Mouse (Mus musculus) neural tube, embryonic 14.5 days (tissue): Measurements from ENCODE around the gene G0s2. TPM values are rescaled to one million over a fixed set of nuclear protein-coding genes. Genes with fewer than 3 reads are reported as not detected.
"Not testable (repeated sequence)": the region's sequence is repeated elsewhere in the genome, so short reads cannot be mapped to it uniquely, and the experiment has no call there.

Experiments
- ATAC-seq: fragments of 200-750 bp; cut with Nextera tagmentation; 2 replicates; pipeline ENCODE4 v1.8.0; 2017; ENCODE audit warnings: low read depth, mild to moderate bottlenecking, moderate TSS enrichment, moderate library complexity
- H3K27ac ChIP-seq: fragments of 300-500 bp; sonication (generic); 2 replicates; pipeline ENCODE4 v1.5.1; 2014; ENCODE audit warnings: low read depth, mild to moderate bottlenecking, control low read depth, low read length, moderate library complexity, mixed read lengths
- H3K27me3 ChIP-seq: fragments of 300-500 bp; sonication (generic); 2 replicates; pipeline ENCODE4 v1.6.1; 2014; ENCODE audit warnings: low read length; ENCODE audit not compliant: control insufficient read depth, insufficient read depth
- H3K36me3 ChIP-seq: fragments of 300-500 bp; sonication (generic); 2 replicates; pipeline ENCODE4 v1.6.1; 2014; ENCODE audit warnings: low read length, mixed read lengths; ENCODE audit not compliant: control insufficient read depth, insufficient read depth
- H3K4me1 ChIP-seq: fragments of 300-500 bp; sonication (generic); 2 replicates; pipeline ENCODE4 v1.6.1; 2014; ENCODE audit warnings: low read length; ENCODE audit not compliant: control insufficient read depth, insufficient read depth
- H3K4me2 ChIP-seq: fragments of 300-500 bp; sonication (generic); 2 replicates; pipeline ENCODE4 v1.6.1; 2014; ENCODE audit warnings: mild to moderate bottlenecking, low read depth, low read length, control low read depth
- H3K4me3 ChIP-seq: fragments of 300-500 bp; sonication (generic); 2 replicates; pipeline ENCODE4 v1.5.1; 2014; ENCODE audit warnings: low read depth, low read length, control low read depth, mixed read lengths
- H3K9ac ChIP-seq: fragments of 300-500 bp; sonication (generic); replicated peaks from 2 replicates; pipeline ENCODE4 v1.6.1; 2014; ENCODE audit warnings: low read depth, mild to moderate bottlenecking, control low read depth, low read length, mixed read lengths
- H3K9me3 ChIP-seq: fragments of 300-500 bp; sonication (generic); 2 replicates; pipeline ENCODE4 v1.6.1; 2016; ENCODE audit warnings: low read length; ENCODE audit not compliant: control insufficient read depth
- WGBS: fragments of 180-500 bp; shearing (Covaris S2); extraction: QIAGEN DNeasy Blood & Tissue Kit; methylation state at CpG from one replicate; pipeline ENCODE4 v1.1.7; 2014; 5-methylcytosine and 5-hydroxymethylcytosine counted together
- polyA plus RNA-seq: library from polyadenylated mRNA; unstranded; fragments of >200 nt; fragmentation: Nextera tagmentation; extraction: Ambion mirVana; gene quantifications from 2 replicates; pipeline ENCODE4 v1.2.1, GENCODE M21; 2014

Gene G0s2
- polyA plus RNA-seq, 1 experiment from 2014 or later, result 6.9 TPM

- Histone ChIP-seq H3K9ac (no peak overlapping the region), H3K27ac (no peak overlapping the region), H3K4me2 (no peak overlapping the region), H3K36me3 (no peaks in the 10 kb centered on the region), H3K4me3 (no peak overlapping the region), H3K9me3 (no peaks in the 10 kb centered on the region), H3K27me3 (no peaks in the 10 kb centered on the region), H3K4me1 (no peaks in the 10 kb centered on the region)
- 71% methylated on average over 7 of the region's 7 CpGs for WGBS
- no peak for ATAC-seq
Observed at GRCm38 (mm10) chr1:193261897-193262548, 11.0 kb downstream of the G0s2 start.

- Histone ChIP-seq H3K9ac (no peak overlapping the region), H3K4me3 (no peak overlapping the region), H3K4me2 (no peak overlapping the region), H3K4me1 (no peaks in the 10 kb centered on the region), H3K27ac (no peak overlapping the region), H3K27me3 (no peaks in the 10 kb centered on the region), H3K9me3 (no peaks in the 10 kb centered on the region), H3K36me3 (no peaks in the 10 kb centered on the region)
- 91% methylated on average over 9 of the region's 9 CpGs for WGBS
- no peak for ATAC-seq
Observed at GRCm38 (mm10) chr1:193259559-193259958, 13.5 kb downstream of the G0s2 start.

- Histone ChIP-seq H3K4me1 (peaks cover 4% of the 10 kb centered on the region; the same call in 1 of the 2 replicates), H3K27ac (no peak overlapping the region), H3K9ac (no peak overlapping the region), H3K27me3 (no peaks in the 10 kb centered on the region), H3K4me3 (no peak overlapping the region), H3K36me3 (no peaks in the 10 kb centered on the region), H3K9me3 (no peaks in the 10 kb centered on the region), H3K4me2 (no peak overlapping the region)
- 73% methylated on average over 5 of the region's 5 CpGs for WGBS
- ATAC-seq, result no peak
Observed at GRCm38 (mm10) chr1:193256621-193257098, 16.4 kb downstream of the G0s2 start.

GRCm38 (mm10) chr1:193256289-193256577 is 16.8 kb downstream of the G0s2 start:
- Histone ChIP-seq H3K4me2 (no peak overlapping the region), H3K27me3 (no peaks in the 10 kb centered on the region), H3K4me3 (no peak overlapping the region), H3K27ac (no peak overlapping the region), H3K4me1 (peaks cover 4% of the 10 kb centered on the region; the same call in 1 of the 2 replicates), H3K9ac (no peak overlapping the region), H3K36me3 (no peaks in the 10 kb centered on the region), H3K9me3 (no peaks in the 10 kb centered on the region)
- peak; percentile 31; the same call in 1 of the 2 replicates for ATAC-seq

- Histone ChIP-seq H3K27ac (no peak overlapping the region), H3K9ac (no peak overlapping the region), H3K4me2 (no peak overlapping the region), H3K4me1 (peaks cover 4% of the 10 kb centered on the region; the same call in 1 of the 2 replicates), H3K27me3 (no peaks in the 10 kb centered on the region), H3K36me3 (no peaks in the 10 kb centered on the region), H3K9me3 (no peaks in the 10 kb centered on the region), H3K4me3 (no peak overlapping the region)
- ATAC-seq, result peak; percentile 54
- WGBS, result 37% methylated on average over 3 of the region's 3 CpGs
Observed at GRCm38 (mm10) chr1:193255488-193256288, 17.3 kb downstream of the G0s2 start.

- 64% methylated on average over 8 of the region's 8 CpGs for WGBS
- H3K27ac ChIP-seq, result no peak overlapping the region
- no peak overlapping the region for H3K4me2 ChIP-seq
- no peaks in the 10 kb centered on the region for H3K9me3 ChIP-seq
- no peaks in the 10 kb centered on the region for H3K36me3 ChIP-seq
- no peaks in the 10 kb centered on the region for H3K27me3 ChIP-seq
- H3K4me3 ChIP-seq, result no peak overlapping the region
- ATAC-seq, result no peak
- peaks cover 4% of the 10 kb centered on the region; the same call in 1 of the 2 replicates for H3K4me1 ChIP-seq
- no peak overlapping the region for H3K9ac ChIP-seq
Observed at GRCm38 (mm10) chr1:193255032-193255431, 18.0 kb downstream of the G0s2 start.

- 76% methylated on average over 3 of the region's 3 CpGs for WGBS
- not testable (repeated sequence) for H3K36me3 ChIP-seq, H3K27ac ChIP-seq, H3K27me3 ChIP-seq, H3K4me3 ChIP-seq, H3K9ac ChIP-seq, H3K4me2 ChIP-seq, ATAC-seq, H3K4me1 ChIP-seq, H3K9me3 ChIP-seq
Observed at GRCm38 (mm10) chr1:193253895-193254294, 19.1 kb downstream of the G0s2 start.

GRCm38 (mm10) chr1:193252616-193253015 is 20.4 kb downstream of the G0s2 start:
- Histone ChIP-seq H3K27ac (no peak overlapping the region), H3K36me3 (no peaks in the 10 kb centered on the region), H3K9ac (no peak overlapping the region), H3K4me2 (no peak overlapping the region), H3K4me3 (no peak overlapping the region), H3K4me1 (peaks cover 4% of the 10 kb centered on the region; the same call in 1 of the 2 replicates), H3K9me3 (no peaks in the 10 kb centered on the region), H3K27me3 (no peaks in the 10 kb centered on the region)
- no peak for ATAC-seq
- WGBS, result 34% methylated on average over 5 of the region's 5 CpGs

- Histone ChIP-seq H3K4me2 (no peak overlapping the region), H3K36me3 (no peaks in the 10 kb centered on the region), H3K9ac (no peak overlapping the region), H3K4me1 (peaks cover 4% of the 10 kb centered on the region; the same call in 1 of the 2 replicates), H3K9me3 (no peaks in the 10 kb centered on the region), H3K27me3 (no peaks in the 10 kb centered on the region), H3K27ac (no peak overlapping the region), H3K4me3 (no peak overlapping the region)
- ATAC-seq, result no peak
- 87% methylated on average over 7 of the region's 7 CpGs for WGBS
Observed at GRCm38 (mm10) chr1:193251386-193251785, 21.6 kb downstream of the G0s2 start.
